8 mouse cellular contexts compared by ENCODE assay signal in the genomic region with DNA sequence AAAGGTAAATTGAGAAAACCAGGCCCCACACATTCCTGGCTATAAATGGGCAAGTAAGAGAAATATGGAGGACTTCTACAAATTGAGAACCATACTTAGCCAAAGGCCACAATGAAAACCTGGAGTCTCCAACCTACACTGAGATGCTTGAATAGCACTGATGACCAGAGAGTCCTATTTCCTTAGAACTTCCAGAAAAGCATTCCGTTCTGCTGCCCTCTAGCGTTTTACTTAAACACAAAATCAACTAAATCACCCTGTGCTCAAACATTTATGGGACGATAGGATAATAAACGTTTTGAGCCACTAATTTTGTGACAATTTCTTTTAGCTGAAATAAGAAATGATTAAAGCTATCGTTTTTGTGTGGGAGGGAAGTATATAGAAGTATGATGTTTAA.
DNase-seq lines count a peak whose midpoint lies in the region; ATAC-seq and TF ChIP-seq lines count a peak whose summit lies in the region.
"Had no signal": no experiment of that assay in that cellular context is flagged by ENCODE, and none has a peak within 500 bp of the region (broad histone marks: within the 10 kb centered on the region; RNA-seq: fewer than 3 reads in every experiment).

No protein-coding gene starts in this region.

- H3K4me2 ChIP-seq in heart, postnatal 0 days (ENCODE audit: low read depth, low read length): no peak overlapping the region
- no peak overlapping the region for H3K4me2 ChIP-seq in heart, embryonic 12.5 days
- no peak overlapping the region for H3K4me2 ChIP-seq in lung, postnatal 0 days (replicated peaks; ENCODE audit: low read depth, low read length)
- H3K4me2 ChIP-seq in midbrain, embryonic 14.5 days (ENCODE audit: low read length): no peak overlapping the region
- H3K4me2 ChIP-seq: heart, embryonic 13.5 days had no signal

- no peak for ATAC-seq in heart, postnatal 0 days (ENCODE audit: insufficient read depth, low read depth)
- ATAC-seq in heart, embryonic 12.5 days (ENCODE audit: insufficient number of reproducible peaks, low FRiP score): no peak
- no peak for ATAC-seq in lung, postnatal 0 days
- ATAC-seq in midbrain, embryonic 14.5 days (ENCODE audit: low FRiP score, low TSS enrichment): no peak

- no peak overlapping the region for H3K9ac ChIP-seq in heart, postnatal 0 days (replicated peaks; ENCODE audit: low read depth, low read length)
- H3K9ac ChIP-seq in heart, embryonic 12.5 days: no peak overlapping the region
- H3K9ac ChIP-seq in lung, postnatal 0 days (replicated peaks; ENCODE audit: low read depth): no peak overlapping the region
- no peak overlapping the region for H3K9ac ChIP-seq in midbrain, embryonic 14.5 days (replicated peaks; ENCODE audit: low read length)
- H3K9ac ChIP-seq: heart, embryonic 13.5 days had no signal

- 23% methylated on average over 5 of the region's 5 CpGs for WGBS in heart, postnatal 0 days
- 25% methylated on average over 5 of the region's 5 CpGs for WGBS in heart, embryonic 12.5 days
- WGBS in lung, postnatal 0 days: 19% methylated on average over 5 of the region's 5 CpGs
- WGBS in midbrain, embryonic 14.5 days: 38% methylated on average over 5 of the region's 5 CpGs

- H3K36me3 ChIP-seq in heart, postnatal 0 days (replicated peaks; ENCODE audit: control insufficient read depth, insufficient read depth, low read length): no peaks in the 10 kb centered on the region
- no peaks in the 10 kb centered on the region for H3K36me3 ChIP-seq in heart, embryonic 12.5 days
- H3K36me3 ChIP-seq in lung, postnatal 0 days (ENCODE audit: insufficient read depth, low read length): no peaks in the 10 kb centered on the region
- no peaks in the 10 kb centered on the region for H3K36me3 ChIP-seq in midbrain, embryonic 14.5 days (ENCODE audit: control insufficient read depth, insufficient read depth, low read length)
- H3K36me3 ChIP-seq: heart, embryonic 13.5 days had no signal

- no peak overlapping the region for H3K27ac ChIP-seq in heart, postnatal 0 days (ENCODE audit: low read depth)
- H3K27ac ChIP-seq in heart, embryonic 12.5 days (ENCODE audit: poor library complexity, severe bottlenecking): no peak overlapping the region
- H3K27ac ChIP-seq in lung, postnatal 0 days (ENCODE audit: low read length): no peak overlapping the region
- H3K27ac ChIP-seq in midbrain, embryonic 14.5 days (replicated peaks; ENCODE audit: low read depth, low read length): no peak overlapping the region
- H3K27ac ChIP-seq: heart, embryonic 13.5 days had no signal

- H3K9me3 ChIP-seq in heart, postnatal 0 days (replicated peaks; ENCODE audit: control insufficient read depth, low read length): no peaks in the 10 kb centered on the region
- H3K9me3 ChIP-seq in heart, embryonic 12.5 days (replicated peaks): no peaks in the 10 kb centered on the region
- no peaks in the 10 kb centered on the region for H3K9me3 ChIP-seq in lung, postnatal 0 days (ENCODE audit: low read length)
- no peaks in the 10 kb centered on the region for H3K9me3 ChIP-seq in midbrain, embryonic 14.5 days (ENCODE audit: control insufficient read depth, low read length)
- H3K9me3 ChIP-seq: heart, embryonic 13.5 days had no signal

- peak; percentile 49 for TF ChIP-seq CTCF in heart, postnatal 0 days (IDR thresholded peaks at IDR 0.05; ENCODE audit: low read depth)
- TF ChIP-seq CTCF in lung, postnatal 0 days (IDR thresholded peaks at IDR 0.05): peak; percentile 62

- no peak for DNase-seq in heart, postnatal 0 days (ENCODE audit: low spot score)
- DNase-seq in lung, postnatal 0 days (ENCODE audit: low spot score): peak; percentile 45
- no peak for DNase-seq in lung, postnatal 4 days
- DNase-seq in ZHBTc4 (ENCODE audit: low read depth, low spot score): peak; percentile 12
- peak; percentile 75 for DNase-seq in midbrain, embryonic 14.5 days
- DNase-seq in urinary bladder, postnatal 10 days (ENCODE audit: low spot score): no peak

- no peaks in the 10 kb centered on the region for H3K4me1 ChIP-seq in heart, postnatal 0 days (ENCODE audit: control insufficient read depth, insufficient read depth)
- no peaks in the 10 kb centered on the region for H3K4me1 ChIP-seq in heart, embryonic 12.5 days (replicated peaks)
- no peaks in the 10 kb centered on the region for H3K4me1 ChIP-seq in lung, postnatal 0 days (ENCODE audit: insufficient read depth, low read depth, low read length)
- no peaks in the 10 kb centered on the region for H3K4me1 ChIP-seq in midbrain, embryonic 14.5 days (ENCODE audit: control insufficient read depth, insufficient read depth, low read length)
- H3K4me1 ChIP-seq: heart, embryonic 13.5 days had no signal

- H3K27me3 ChIP-seq in heart, postnatal 0 days (ENCODE audit: control insufficient read depth, insufficient read depth, low read length): no peaks in the 10 kb centered on the region
- no peaks in the 10 kb centered on the region for H3K27me3 ChIP-seq in heart, embryonic 12.5 days (replicated peaks)
- H3K27me3 ChIP-seq in lung, postnatal 0 days (replicated peaks; ENCODE audit: insufficient read depth, low read length): no peaks in the 10 kb centered on the region
- no peaks in the 10 kb centered on the region for H3K27me3 ChIP-seq in midbrain, embryonic 14.5 days (ENCODE audit: control insufficient read depth, insufficient read depth, low read length)
- H3K27me3 ChIP-seq: heart, embryonic 13.5 days had no signal

- H3K4me3 ChIP-seq in heart, postnatal 0 days (ENCODE audit: low read depth, low read length): no peak overlapping the region
- H3K4me3 ChIP-seq in heart, embryonic 12.5 days: no peak overlapping the region
- no peak overlapping the region for H3K4me3 ChIP-seq in lung, postnatal 0 days (ENCODE audit: low read depth, low read length)
- no peak overlapping the region for H3K4me3 ChIP-seq in midbrain, embryonic 14.5 days (replicated peaks; ENCODE audit: low read depth, low read length)
- H3K4me3 ChIP-seq: heart, embryonic 13.5 days had no signal

- TF ChIP-seq EP300 in heart, postnatal 0 days (IDR thresholded peaks at IDR 0.05; ENCODE audit: low read depth): no peak
- TF ChIP-seq EP300 in lung, postnatal 0 days (IDR thresholded peaks at IDR 0.05): no peak

Comparison
In these comparisons a context has a peak if more than half of its experiments do, and no peak if none do; other contexts are left out.
1. DNase-seq: peak in lung, postnatal 0 days (single experiment), ZHBTc4 (single experiment) and midbrain, embryonic 14.5 days (single experiment); none in heart, postnatal 0 days (single experiment), lung, postnatal 4 days (0 of 2) and urinary bladder, postnatal 10 days (single experiment).